Mouse (Mus musculus) kidney, adult 9 months (tissue): ENCODE results near the gene Pdk2.

Experiments used
- DNase-seq: peaks from one replicate; pipeline ENCODE4 v3.0.0; 2022

Gene Pdk2

DNA sequence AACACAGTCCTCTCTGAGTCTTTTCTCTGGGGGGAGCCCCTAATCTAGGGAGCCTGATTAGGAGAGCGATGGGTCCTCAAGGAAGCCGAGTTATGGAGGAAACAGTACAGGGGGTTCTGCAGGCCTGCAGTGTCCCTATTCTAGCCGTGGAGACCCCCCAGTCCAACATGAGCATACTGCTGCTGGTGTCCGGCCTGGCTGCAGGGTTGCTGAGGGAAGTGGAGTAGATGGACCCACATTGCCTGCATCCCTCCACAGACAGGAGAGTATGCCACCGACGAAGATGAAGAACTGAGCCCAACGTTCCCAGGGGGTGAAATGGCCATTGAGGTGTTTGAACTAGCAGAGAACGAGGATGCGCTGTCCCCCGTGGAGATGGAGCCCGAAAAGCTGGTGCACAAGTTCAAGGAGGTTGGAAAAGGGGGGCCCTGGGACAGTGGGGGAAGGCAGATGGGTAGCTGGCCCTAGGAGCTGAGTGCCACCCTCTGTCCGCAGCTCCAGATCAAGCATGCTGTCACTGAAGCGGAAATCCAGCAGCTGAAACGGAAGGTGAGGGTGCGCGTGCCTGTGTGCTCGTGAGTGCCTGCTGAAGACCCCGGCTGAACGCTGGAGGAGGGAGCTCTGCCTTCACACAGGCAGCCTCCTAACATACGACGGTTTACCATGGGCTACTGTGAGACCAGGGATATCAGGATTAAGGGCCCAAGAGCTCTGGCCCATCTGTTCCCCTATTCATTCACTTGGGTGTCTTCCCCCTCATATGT is 39.4 kb downstream of the Pdk2 start:
- DNase-seq = no peak

DNA sequence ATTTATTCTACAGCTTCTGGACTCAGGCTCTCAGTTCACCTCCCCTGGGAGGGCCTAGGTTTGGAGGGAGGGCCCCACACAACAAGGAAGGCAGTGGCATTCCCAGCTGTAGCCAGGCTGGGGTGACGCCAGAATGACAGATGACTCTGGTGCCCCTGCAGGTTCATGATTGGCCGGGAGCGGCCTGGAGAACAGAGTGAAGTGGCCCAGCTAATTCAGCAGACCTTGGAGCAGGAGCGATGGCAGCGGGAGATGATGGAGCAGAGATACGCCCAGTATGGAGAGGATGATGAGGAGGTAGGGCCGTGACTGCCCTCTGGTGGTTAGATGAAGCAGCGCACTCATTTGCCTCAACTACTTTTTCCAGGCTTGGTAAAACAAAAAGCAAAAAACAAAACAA is 40.1 kb downstream of the Pdk2 start:
- peak; percentile 79 for DNase-seq

DNA sequence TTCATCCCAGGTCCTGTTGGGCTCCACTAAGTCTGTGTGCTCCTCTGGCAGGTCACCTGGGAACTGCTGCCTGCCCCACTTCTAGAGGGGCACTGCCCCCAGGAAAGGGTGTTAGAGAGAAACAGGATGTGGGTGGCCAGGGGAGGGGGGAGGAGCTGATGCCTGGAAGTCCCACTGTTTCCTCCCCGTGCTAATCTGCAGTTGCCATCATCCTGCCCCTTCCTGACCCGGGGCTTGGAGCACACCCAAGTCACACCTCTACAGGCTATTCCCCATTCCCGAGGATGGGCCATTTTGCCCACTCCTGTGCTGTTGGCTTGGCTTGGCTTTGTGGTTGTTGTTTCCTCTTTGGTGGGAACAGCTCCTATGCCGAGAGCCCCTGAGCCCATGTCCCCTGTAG is 40.6 kb downstream of the Pdk2 start:
- DNase-seq = peak; percentile 66

DNA sequence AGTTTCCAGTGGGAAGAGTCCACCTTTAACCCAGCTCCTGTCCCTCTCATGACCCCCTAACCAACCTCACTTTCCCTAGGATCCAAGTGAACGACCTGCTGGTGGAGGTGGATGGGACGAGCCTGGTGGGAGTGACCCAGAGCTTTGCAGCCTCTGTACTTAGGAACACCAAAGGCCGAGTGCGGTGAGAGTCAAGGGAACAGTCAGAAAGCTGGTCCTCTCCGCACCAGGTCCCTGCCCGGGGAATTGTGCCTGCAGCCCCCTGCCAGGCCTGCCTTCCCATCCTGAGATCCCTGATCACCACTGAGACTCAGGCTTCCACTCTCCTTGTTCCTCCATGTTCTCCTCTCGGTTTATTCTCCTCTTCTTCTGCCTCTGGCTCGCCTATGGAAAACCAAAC is 41.0 kb downstream of the Pdk2 start:
- no peak for DNase-seq

DNA sequence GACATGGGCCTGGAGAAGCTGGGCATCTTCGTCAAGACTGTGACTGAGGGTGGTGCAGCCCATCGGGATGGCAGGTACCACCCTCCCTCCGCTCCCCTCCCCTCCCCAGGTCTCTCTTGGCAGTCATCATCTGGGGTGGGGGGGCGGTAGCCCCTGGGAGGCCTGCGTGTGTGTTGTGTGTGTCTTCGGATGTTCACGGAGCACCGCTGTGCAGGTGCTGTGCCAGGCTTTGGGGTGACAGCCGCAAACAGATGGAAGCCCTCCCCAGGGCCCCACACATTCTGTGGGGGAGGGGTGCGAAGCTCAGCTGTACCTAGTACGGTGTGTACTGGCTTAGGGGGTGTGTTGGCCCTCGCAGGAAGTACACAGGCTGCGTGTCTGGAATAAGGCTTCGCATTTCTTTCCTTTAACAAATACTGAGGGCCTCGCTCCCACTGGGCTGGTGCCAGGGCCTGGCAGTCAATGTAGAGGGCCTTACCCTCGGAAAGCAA is 43.1 kb downstream of the Pdk2 start:
- DNase-seq = no peak

DNA sequence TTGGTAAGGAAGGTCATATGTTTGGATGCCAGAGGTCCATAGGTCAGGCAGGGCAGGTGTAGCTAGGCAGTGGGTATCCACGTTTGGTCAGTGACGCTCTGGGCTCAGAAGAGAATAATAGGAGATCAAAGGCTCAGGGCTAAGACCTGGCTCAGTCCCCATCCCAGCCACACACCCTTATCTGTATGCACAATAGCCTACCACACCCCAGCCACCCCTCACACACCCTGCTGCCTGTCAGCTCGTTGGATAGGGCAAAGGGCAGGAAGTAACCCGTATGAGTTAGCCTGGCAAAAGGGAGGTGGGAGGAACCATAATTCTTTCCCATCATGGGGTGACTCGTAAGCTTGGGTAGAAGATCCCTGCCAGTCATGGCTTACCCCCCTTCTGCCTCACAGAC is 43.6 kb downstream of the Pdk2 start:
- no peak for DNase-seq

DNA sequence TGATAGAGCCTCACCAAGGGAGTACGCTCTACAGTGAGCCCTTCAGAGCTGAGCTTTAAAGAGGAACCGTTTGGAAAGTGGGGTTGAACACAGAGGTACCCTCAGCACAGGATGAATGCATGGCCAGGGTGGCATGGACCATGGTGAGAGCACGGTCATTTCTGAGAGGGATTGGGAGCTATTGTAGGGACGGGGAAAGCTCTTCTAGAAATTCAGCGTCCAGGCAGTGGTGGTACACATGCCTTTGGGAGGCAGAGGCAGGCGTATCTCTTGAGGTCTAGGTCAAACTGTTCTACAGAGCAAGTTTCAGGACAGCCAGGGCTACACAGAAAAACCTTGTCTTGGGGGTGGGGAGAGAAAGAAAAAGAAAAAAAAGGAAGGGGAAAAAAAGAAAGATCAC is 44.2 kb downstream of the Pdk2 start:
- no peak for DNase-seq

DNA sequence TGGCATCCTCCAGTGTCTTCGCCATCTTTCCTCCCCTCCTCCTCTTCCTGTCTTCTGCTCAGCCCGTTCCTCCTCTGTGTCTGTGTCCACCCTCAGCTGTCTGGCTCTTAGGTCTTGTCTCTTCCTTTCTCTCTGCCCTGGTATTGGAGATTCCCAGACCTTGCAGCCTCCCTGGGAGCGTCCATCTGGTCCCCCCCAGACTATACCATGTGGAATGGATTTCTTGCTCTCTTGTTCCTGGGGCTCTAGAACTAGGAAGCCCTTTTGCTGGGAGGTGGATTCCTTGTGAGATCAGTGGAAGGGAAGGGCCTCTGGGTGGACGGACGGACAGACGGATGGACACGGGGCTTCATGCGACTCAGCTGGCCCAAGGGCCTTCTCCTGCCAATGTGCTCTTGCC is 45.1 kb downstream of the Pdk2 start:
- DNase-seq = no peak

DNA sequence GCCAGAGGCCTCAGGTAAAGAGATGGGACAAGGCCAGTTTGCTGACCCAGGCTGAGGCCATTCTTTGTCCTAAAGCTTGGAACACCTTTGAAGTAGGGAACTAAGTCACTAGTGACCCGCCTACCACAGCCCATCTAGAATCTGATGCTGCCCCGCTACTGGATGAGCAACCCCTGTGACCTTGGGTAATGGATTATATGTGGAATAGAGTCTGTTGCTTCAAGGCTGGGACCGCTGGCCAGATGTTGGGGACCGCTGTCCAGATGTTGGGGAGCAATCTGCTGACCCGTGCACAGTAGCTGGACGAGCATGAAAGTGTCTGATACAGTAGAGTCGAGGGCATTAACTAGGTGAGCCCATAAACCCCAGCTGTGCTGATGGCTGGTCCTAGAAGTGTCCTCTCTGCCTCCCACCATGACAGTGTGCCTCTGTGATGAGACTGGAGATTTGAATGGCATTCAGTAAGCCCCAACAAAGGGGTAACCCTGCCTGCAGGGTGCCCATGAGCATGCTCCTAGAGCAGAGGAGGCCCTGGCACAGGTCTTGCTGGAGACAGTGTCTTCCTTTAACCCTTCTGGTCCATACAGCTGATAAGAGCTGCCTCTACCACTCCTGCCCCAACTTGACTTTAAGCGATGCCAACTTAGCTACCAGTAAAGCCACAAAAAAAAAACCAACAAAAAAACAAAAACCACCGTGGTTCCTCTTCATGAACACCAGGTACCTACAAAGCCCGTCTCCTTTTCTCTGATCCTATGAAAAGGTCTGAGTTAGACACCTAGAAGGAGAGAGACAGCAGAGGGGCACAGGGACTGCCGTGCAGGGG is 46.0 kb downstream of the Pdk2 start:
- no peak for DNase-seq

DNA sequence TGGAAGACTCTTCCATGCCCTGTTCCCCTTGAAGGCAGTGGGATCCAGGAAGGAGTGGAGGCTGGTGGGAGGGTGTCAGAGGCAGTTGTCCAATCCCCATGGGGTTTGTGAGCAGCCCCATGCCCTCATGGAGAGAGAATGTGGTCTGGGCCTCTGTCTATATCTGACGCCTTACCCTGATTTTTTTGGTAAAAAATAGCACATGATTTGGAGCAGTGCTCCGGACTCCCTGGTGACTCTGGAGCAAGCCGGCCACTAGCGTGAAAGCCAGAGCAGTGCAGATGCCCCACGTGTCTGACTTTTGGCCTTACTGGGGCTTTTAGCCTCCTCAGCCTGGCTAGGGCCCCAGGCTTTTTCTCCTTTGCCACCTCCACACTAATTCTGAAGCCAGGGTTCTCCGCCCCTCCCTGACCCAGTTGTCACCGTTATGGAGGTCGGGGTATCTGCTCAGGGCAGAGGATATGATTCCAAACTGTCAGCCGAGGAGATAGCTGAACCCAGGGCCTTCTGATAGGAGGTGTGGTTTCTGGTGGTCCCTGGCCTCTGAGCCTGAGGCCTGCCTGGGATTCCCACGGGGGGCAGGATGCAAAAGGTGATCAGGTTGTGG is 46.8 kb downstream of the Pdk2 start:
- no peak for DNase-seq

DNA sequence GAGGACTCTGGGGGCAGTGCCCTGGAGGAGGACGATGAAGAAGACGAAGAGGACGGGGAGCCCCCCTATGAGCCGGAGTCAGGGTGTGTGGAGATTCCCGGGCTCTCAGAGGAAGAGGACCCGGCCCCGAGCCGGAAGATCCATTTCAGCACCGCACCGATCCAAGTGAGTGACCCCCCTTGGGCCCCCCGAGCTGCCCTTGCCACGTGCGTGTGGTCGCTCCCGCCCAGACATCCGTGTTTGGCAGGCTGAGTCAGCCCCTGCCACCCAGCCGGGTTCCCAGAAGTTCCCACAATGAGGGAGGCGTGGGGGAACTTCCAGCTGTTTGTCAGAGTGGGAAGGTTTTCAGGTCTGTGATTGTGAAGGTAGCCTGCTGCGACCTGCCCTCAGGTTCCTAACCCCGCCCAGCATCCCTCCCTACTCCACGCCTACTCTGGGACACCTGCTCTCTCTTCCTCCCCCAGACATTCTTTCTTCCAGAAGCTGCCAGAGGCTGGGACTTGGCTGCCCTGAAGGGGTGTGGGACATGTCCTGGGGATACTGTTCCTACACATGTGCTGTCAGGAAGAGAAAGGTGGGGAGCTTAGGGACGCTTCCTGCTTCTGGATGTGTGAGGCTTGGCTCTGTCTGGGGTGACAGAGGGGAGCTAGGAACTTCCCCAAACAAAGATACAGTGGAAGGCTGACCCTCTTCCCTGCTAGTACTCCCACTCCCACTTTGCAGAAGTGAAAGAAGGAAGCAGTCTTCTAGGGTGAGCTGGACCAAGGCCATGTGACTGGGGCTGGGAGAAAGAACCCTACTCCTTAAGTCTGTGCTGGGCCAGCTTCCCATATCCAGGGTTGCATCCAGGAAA is 48.2 kb downstream of the Pdk2 start:
- peak; percentile 64 for DNase-seq

DNA sequence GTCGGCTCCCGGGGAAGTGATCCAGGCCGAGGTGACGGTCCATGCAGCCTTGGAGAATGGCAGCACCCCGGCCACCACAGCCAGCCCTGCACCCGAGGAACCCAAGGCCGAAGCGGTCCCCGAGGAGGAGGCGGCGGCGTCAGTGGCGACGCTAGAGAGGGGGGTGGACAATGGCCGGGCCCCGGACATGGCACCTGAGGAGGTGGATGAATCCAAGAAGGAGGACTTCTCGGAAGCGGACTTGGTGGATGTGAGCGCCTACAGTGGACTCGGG is 48.7 kb downstream of the Pdk2 start:
- DNase-seq = no peak

DNA sequence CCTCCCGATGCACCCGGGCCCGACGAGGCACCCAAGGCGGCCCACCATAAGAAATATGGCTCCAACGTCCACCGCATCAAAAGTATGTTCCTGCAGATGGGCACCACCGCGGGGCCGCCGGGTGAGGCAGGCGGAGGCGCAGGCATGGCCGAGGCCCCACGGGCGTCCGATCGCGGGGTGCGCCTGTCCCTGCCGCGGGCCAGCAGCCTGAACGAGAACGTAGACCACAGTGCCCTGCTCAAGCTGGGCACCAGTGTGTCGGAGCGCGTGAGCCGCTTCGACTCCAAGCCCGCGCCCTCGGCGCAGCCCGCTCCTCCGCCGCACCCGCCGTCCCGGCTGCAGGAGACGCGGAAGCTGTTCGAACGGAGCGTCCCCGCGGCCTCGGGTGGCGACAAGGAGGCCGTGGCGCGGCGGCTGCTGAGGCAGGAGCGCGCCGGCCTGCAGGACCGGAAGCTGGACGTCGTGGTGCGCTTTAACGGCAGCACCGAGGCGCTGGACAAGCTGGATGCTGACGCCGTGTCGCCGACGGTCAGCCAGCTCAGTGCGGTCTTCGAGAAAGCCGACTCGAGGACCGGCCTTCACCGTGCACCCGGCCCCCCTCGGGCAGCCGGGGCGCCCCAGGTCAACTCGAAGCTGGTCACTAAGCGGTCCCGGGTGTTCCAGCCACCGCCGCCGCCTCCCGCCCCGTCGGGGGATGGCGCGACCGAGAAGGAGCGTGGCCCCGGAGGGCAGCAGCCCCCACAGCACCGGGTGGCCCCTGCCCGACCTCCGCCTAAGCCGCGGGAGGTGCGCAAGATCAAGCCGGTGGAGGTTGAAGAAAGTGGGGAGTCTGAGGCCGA is 49.3 kb downstream of the Pdk2 start:
- no peak for DNase-seq

DNA sequence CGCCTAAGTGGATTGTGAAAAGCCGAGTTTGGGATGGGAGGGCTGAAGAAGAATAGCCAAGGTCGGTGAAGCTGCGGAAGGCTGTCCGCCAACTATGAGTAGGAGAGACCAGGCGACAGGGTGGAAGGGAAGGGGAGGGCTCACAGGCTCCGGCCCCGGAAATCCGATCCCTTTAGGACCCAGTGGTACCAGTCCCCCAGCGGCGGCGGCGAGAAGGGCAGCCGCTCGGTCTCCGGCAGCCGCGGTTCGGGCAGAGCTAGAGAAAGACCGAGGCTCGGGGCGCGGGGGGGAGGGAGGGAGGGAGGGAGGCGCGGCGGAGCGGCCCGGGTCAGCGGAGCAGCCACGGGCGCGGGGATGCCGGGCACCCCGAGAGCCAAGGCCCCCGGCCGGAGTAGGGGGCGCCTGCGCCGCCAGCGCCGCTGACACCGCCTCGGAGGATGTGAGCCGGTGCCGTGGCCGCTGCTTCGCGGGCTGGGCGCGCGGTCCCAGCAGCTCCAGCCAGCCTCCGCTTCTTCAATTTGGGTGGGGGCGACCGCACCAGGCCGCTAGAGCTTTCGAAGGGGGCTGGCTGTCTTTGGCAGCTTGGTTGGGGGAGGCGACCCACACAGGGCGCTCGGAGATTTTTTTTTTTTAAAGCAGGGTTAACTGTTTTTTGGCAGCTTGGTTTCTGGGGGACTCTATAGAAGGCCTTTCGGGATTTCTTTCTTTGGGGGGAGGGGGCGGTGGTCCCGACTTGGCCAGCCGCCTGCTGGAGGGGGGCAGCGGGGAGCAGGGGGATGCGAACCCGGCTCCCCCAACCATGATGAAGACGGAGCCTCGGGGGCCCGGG is 50.2 kb downstream of the Pdk2 start, which contains the start of gene Ppp1r9b:
Gene Ppp1r9b, plus strand, starts transcription at position 287 of the 829 bp plus-strand sequence.
- peak; percentile 93 for DNase-seq

DNA sequence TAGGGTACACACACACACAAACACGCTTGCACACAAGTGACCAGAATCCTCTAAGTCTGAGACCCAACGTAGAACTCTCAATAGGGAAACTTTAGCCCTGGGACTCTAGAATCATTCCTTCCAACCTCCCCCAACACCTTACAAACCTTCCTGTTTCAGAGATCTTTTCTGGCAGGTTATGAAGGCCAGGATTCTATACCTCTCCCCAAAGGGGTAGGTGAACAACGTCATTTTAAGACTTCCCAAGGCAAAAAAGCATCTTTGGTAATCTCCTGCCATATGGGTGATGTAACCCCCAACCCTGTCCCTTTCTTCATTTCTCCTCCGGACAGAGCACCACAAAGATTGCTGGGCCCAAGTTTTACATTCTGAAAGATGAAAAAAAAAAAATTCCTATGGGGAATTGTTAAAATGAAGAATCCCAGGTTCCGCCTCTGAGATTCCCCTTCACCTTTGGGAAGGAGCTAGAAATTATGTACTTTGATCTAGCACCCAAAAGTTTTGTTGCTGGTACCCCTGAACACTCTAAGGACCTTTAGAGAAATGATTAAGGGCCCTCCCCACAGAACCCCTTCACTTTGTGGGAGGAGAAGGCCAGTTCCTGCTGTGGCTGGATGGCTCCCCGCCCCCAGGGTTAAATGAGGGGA is 50.9 kb downstream of the Pdk2 start:
- no peak for DNase-seq

DNA sequence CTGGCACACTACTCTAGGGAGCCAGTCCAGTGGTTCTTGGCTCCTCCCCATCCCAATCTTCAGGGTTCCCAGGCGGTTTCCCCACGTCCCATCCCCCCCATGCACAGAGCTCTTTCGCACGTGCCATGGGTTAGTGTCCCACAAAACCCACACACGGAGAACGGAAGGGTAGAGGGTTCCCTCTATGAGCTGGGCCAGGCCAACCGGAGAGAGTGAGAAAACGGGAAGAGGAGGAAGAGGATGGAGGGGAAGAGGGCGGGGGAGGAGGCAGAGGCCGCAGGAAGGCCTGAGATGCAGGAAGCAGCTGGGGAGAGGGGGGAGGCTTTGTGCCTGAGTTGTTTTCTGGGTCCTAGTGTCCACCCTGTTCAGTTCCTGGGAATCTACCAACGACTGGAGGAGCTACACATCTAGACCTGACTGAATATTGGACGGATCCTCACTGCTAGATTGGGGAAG is 51.6 kb downstream of the Pdk2 start:
- DNase-seq = peak; percentile 89

DNA sequence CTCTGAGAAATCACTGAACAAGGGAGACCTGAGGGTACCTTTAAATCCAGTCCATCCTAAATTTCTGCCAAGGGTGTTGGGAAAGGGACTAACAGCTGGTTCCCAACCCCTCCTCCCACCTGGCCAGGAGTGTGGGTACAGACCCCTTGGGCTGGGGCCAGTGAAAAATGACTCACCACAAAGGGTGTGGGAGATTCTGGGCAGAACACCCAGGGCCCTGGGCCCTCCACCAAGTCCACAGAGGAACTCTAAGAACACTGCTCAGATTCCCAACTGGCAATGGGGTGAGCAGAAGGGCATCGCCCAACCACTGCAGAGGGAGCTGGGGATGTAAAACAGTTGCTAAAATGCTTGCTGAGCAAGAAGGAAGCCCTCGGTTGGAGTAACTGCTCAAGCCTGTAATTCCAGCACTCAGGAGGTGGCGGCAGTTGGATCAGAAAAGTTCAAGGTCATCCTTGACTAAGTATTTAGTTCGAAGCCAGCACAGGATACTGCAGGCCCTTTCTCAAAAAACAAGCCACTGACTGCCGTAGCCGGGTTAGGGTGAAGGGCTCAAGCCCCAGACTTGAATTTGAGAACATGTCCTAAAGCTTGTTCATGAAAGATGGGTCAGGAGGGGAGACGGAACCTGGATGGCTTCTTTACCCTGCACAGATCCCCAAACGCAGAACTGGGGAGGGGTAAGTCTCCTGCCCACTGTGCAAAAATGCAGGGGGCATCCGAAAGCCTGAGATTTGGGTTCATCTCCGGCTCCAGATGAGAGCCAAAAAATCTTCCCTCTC is 52.2 kb downstream of the Pdk2 start:
- DNase-seq = no peak

DNA sequence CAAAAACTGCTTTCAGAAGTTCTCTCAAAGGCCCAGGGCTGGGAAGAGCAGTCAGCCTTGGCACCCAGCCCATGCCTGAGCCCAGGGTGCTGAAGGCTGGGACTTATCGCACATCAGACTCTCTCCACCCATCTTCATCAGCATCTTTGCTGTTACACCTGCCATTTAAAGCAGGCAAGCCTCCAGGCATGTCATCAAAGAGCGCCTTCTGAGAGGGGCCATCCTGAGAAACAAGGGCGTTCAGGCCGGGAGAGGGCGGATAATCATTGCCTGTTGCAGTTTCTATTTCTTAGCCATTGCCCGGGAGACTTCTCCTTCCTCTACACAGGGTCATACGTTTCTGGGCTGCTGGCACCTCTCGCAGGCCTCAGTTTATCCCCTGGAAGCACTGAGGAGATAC is 53.3 kb downstream of the Pdk2 start:
- DNase-seq = no peak

DNA sequence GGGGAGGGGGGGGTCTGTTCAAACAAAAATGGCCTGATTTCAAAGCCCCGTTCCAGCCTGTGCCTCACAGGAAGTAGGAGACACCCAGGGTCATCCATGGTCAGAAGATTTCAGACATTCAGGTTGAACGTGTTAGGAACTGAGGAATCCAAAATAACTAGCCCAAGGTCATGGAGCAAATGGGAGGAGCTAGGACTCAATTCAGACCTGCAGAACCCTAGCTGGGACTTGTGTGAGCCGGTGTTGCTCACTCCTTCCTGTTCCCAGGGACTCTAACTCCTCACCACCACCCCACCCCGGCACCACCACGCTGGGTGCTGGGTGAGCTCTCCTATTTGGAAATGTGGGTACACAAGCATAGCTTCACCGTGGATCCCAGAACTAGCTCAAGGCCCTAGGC is 53.8 kb downstream of the Pdk2 start:
- no peak for DNase-seq

DNA sequence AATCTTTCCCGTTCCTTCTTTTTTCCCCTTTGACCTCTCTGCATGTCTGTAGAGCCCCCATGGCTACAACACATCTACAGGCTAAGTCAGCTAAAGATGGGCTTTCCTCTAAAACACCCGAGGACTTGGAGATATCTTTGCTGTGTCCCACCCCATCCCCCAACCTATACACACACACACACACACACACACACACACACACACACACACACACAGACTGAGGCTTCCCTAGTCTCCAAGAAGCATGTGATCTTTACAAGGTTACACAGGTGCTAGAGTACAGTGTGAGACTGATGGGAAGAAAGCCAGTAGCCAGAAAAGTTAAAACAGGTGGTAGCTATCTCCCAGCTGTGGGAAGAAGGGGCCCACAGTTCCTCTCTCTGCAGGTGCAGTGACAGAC is 54.7 kb downstream of the Pdk2 start:
- DNase-seq = no peak
